Mouse (Mus musculus) ES-E14 (cell line): ENCODE measurements around the gene Rims3. TPM values are rescaled to one million over a fixed set of nuclear protein-coding genes. Genes with fewer than 3 reads are reported as not detected.

Experiments used
- DNase-seq: peaks from one replicate; pipeline ENCODE4 v3.0.0-alpha.2; 2013; ENCODE audit warnings: low read depth, low spot score
- H3K27ac ChIP-seq: 2 replicates; pipeline ENCODE4 v1.5.1; 2012; ENCODE audit warnings: low read depth, mild to moderate bottlenecking, low read length, moderate library complexity, mixed read lengths; ENCODE audit not compliant: poor library complexity, insufficient read depth, severe bottlenecking
- H3K36me3 ChIP-seq: 2 replicates; pipeline ENCODE4 v1.6.1; 2012; ENCODE audit warnings: mild to moderate bottlenecking, low read length, moderate library complexity, mixed read lengths; ENCODE audit not compliant: control insufficient read depth, poor library complexity, insufficient read depth, severe bottlenecking
- H3K4me1 ChIP-seq, 2 experiments: fragments of 150-350 bp in 1 of 2; sonication (generic) in 1 of 2; 2 replicates each; pipeline ENCODE4 v1.6.1; 2012; ENCODE audit warnings: low read length in 2 of 2, mild to moderate bottlenecking in 1 of 2, mixed read lengths in 1 of 2; ENCODE audit not compliant: control insufficient read depth in 2 of 2, insufficient read depth in 2 of 2, poor library complexity in 1 of 2
- H3K4me3 ChIP-seq, 2 experiments: fragments of 150-350 bp in 1 of 2; sonication (generic) in 1 of 2; 2 replicates each; pipeline ENCODE4 v1.5.1; 2012; ENCODE audit warnings: low read length in 2 of 2, low read depth in 1 of 2, mild to moderate bottlenecking in 1 of 2, mixed read lengths in 1 of 2; ENCODE audit not compliant: insufficient read depth in 1 of 2, poor library complexity in 1 of 2, severe bottlenecking in 1 of 2
- H3K9ac ChIP-seq: 2 replicates; pipeline ENCODE4 v1.6.1; 2012; ENCODE audit warnings: low read depth, mild to moderate bottlenecking, low read length, mixed read lengths; ENCODE audit not compliant: poor library complexity, insufficient read depth, severe bottlenecking
- H3K9me3 ChIP-seq: fragments of 150-350 bp; sonication (generic); 2 replicates; pipeline ENCODE4 v1.6.1; 2012; ENCODE audit warnings: low read depth, mild to moderate bottlenecking, low read length; ENCODE audit not compliant: control insufficient read depth, insufficient read depth
- CHD2 ChIP-seq: IDR thresholded peaks from 2 replicates; pipeline ENCODE4 v1.6.1; 2014; ENCODE audit warnings: mild to moderate bottlenecking, low read depth, low read length, inconsistent platforms
- HCFC1 ChIP-seq: IDR thresholded peaks from 2 replicates; pipeline ENCODE4 v1.6.1; 2012; ENCODE audit warnings: low read length, inconsistent platforms, borderline replicate concordance; ENCODE audit not compliant: insufficient read depth
- MAFK ChIP-seq: IDR thresholded peaks from 2 replicates; pipeline ENCODE4 v1.6.1; 2014; ENCODE audit warnings: mild to moderate bottlenecking, low read depth, low read length, inconsistent platforms; ENCODE audit not compliant: insufficient read depth
- ZC3H11A ChIP-seq: IDR thresholded peaks from 2 replicates; pipeline ENCODE4 v1.6.1; 2012; ENCODE audit warnings: low read depth, mild to moderate bottlenecking, inconsistent platforms, low read length, borderline replicate concordance
- ZNF384 ChIP-seq: IDR thresholded peaks from 2 replicates; pipeline ENCODE4 v1.6.1; 2012; ENCODE audit warnings: low read depth, low read length, inconsistent platforms
- in situ Hi-C, 2 experiments: fragments of 600-800 bp; cut with MboI; formaldehyde crosslinking; loops; one replicate each; pipeline ENCODE4 v1.15.1; 2025; ENCODE audit warnings: low sequenced_read_pairs in 2 of 2, inconsistent platforms in 1 of 2; ENCODE audit not compliant: unreplicated experiment in 2 of 2
- total RNA-seq: library from RNA; depleted of rRNA; stranded (reverse); fragments of 300-350 nt; gene quantifications from 2 replicates; pipeline ENCODE4 v1.2.3, GENCODE M21; 2012

The Rims3 gene
- total RNA-seq, 1 experiment, result 4.5 TPM

DNA sequence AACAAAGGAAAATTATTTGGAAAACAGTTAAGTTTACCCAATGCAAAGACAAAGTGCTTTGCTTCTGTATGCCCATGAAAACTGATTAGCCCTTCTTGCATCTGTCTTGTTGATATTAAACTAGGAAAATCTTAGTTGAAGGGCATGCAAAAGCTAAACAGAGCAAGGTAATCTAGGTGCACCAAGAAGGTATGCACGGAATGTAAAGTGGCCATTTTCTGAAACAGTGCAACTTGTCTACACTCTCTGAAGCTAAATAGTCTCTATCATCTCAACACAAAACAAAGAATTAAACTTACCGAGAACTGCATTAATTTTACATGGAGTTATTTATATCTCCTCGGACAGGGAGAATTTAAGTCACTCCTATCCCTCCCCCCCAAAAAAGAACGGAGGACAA lies 39.5 kb upstream of the Rims3 start:
- Histone ChIP-seq H3K4me3 (peak overlapping the region; percentile 43 to 74), H3K9me3 (no peaks in the 10 kb centered on the region), H3K36me3 (no peaks in the 10 kb centered on the region), H3K9ac (no peak overlapping the region), H3K27ac (no peak overlapping the region; the same call in 1 of the 2 replicates), H3K4me1 (peaks cover 5 to 17% of the 10 kb centered on the region in 2 experiments; a peak in 3 of 4 replicates)
- no peak for DNase-seq
- TF ChIP-seq CHD2 (no peak), HCFC1 (no peak), ZC3H11A (no peak), MAFK (no peak), ZNF384 (no peak)
- in situ Hi-C loops, result no loop called here

DNA sequence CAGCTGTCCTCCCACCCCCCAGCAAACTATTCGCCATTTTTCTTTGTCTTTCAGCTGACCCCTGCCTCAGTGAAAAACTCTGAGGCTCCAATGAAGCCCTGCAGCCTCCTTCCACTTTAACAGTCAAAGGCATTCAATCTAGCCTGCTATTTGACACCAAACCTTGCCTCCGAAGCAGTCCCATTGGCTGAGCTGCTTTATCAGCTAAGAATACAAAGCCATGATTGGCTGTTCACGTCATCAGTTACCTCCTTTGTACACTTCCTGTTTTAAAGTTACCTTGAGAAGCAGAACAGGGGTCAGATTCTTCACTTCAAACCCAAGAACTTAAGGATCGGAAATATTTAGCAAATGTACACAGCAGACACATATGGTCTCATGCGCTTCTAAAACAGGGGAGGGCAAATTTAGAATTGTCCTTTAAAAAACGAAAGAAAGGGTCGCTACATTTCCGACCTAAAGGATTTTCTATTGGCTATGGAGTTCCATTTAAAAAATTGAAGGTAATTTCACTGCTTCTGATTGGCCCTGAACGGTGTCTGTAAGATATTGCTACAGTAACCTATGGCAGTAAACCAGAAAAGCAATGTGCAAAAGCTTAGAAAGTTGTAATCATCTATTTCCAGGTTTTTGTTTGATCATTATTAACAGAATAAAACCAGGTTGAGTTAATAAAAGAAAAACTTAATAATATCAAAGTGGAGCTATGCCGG lies 38.8 kb upstream of the Rims3 start:
- Histone ChIP-seq H3K4me3 (peak overlapping the region; percentile 43 to 74), H3K27ac (no peak overlapping the region; the same call in 1 of the 2 replicates), H3K4me1 (peaks cover 5 to 17% of the 10 kb centered on the region in 2 experiments; a peak in 3 of 4 replicates), H3K9ac (no peak overlapping the region), H3K9me3 (no peaks in the 10 kb centered on the region), H3K36me3 (no peaks in the 10 kb centered on the region)
- peak; percentile 73 for DNase-seq
- in situ Hi-C loops, result no loop called here
- TF ChIP-seq ZC3H11A (no peak), CHD2 (peak; percentile 84; the same call in 1 of the 2 replicates), MAFK (no peak), HCFC1 (no peak), ZNF384 (0 out of 2 replicates have a peak, but pooled peaks have one; percentile 28)

DNA sequence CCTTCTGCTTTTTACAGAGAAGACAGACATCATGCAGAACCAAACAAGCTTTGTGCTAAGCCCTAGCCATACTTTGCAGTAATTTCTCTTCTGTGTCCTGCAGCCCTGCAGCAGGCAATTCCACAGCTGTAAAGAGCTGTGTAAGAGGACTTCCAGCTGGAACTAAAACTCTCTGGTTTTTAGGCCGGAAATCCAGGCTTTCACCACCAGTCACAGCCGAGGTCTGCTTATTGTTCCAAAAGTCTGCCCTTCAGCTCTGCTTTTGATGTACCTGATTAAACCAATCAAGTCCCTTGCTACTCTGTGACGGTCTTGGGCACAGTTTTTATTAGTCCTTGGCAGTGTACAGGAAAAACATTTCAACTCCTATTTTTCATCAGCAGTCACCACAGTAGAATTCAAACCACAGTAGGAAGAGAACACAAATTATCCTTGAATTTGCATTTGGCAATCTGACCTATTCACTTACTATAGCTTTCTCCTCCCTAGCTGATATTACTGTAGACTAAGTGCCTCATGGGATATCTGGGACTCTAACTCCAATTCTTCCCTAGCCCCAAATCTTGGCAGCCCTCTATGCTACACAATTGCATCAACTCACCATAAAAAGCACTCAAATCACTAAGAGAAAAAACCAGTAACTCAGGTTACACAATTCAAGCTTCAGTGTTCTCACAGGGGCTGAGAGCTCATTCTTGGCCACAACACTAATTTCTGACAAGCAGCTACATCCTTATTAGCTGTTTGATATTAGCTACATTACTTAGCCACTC lies 37.4 kb upstream of the Rims3 start:
- H3K4me1 ChIP-seq, result peaks cover 5 to 13% of the 10 kb centered on the region in 2 experiments; a peak in 3 of 4 replicates
- no peak for DNase-seq
- no peak overlapping the region for H3K4me3 ChIP-seq
- no peaks in the 10 kb centered on the region for H3K9me3 ChIP-seq
- no peaks in the 10 kb centered on the region for H3K36me3 ChIP-seq
- in situ Hi-C loops, result no loop called here
- H3K9ac ChIP-seq, result no peak overlapping the region
- TF ChIP-seq ZC3H11A (no peak), ZNF384 (no peak), CHD2 (no peak), MAFK (no peak), HCFC1 (no peak)
- H3K27ac ChIP-seq, result no peak overlapping the region; the same call in 1 of the 2 replicates

DNA sequence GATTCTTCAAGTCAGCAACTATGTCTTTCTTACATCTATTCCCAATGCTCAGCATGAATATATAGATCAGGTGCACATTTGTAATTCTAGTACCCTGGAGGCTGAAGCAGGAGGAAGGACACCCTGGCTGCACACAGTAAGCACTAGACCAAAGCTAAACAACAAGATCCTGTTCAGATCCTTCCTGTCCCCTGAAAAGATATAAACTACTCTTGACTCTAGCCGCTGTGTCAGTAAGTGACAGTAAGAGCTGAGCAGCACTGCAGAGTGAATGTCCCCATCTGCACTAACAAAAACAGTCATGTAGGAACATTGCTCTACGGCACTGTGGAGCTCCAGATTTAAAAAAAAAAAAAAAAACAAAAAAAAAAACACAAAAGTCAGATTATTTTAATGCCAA lies 36.7 kb upstream of the Rims3 start:
- no peaks in the 10 kb centered on the region for H3K9me3 ChIP-seq
- in situ Hi-C loops, result no loop called here
- no peak overlapping the region for H3K27ac ChIP-seq

More for the DNA sequence above, 36.7 kb upstream of the Rims3 start:
- Histone ChIP-seq H3K4me1 (peaks cover 5 to 13% of the 10 kb centered on the region in 2 experiments; a peak in 3 of 4 replicates), H3K4me3 (no peak overlapping the region), H3K9ac (no peak overlapping the region), H3K36me3 (no peaks in the 10 kb centered on the region)
- no peak for DNase-seq
- TF ChIP-seq ZNF384 (no peak), CHD2 (no peak), HCFC1 (no peak), ZC3H11A (no peak), MAFK (no peak)
